Mouse (Mus musculus) lung, postnatal 0 days (tissue): ENCODE measurements around the gene Vat1.

Experiments used
- CTCF ChIP-seq: IDR thresholded peaks from 2 replicates; pipeline ENCODE4 v1.5.1; 2016; ENCODE audit warnings: antibody characterized with exemption, mild to moderate bottlenecking
- EP300 ChIP-seq: IDR thresholded peaks from 2 replicates; pipeline ENCODE4 v1.6.1; 2016; ENCODE audit warnings: antibody characterized with exemption, mild to moderate bottlenecking, control low read depth

DNA sequence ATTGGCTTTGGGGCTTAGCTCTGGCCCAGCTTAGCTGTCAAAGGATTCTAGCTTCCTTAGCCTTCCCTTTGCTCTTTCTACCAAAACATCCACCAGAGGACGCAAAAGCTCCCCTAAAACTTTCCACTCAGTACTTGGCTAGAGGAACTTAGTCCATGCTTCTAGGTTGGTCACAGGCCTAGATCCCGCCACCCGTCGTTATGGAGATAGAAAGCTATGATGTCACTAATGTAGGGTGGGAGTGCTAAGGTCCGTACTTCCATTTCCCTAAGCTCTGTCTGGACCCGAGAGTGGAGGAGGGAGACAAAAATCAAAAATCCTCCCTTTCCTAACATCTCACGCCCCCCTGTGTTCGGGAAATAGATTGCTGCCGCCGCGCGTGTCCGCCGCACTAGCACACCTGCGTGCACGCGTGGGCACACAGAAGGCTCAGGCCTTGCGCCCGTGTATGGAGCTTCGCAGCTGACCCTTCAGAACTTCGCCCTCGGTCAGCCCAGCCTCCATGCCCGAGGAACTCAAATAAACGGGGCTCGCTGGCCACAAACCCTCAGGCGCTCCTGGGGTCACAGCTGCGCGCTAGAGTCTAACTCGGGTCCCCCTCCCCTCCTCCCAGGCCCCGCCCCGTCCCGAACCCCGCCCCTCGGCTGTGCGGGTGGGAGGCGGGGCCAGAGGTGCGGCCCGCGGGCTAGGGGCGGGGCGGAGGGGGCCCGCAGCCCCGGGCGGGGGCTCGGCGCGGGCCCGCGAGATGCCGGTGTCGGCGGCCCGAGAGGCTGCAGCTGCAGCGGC, 1.6 kb upstream of the Vat1 start:
- peak; percentile 78 for TF ChIP-seq CTCF
- TF ChIP-seq EP300 = no peak
